Mouse (Mus musculus) frontal cortex, postnatal 14 days (tissue): Measurements from ENCODE around the gene Erc1.

ENCODE experiments used
- DNase-seq, 2 experiments: peaks; one replicate each; pipeline ENCODE4 v3.0.0; 2022; ENCODE audit warnings: low spot score in 2 of 2

The Erc1 gene

GRCm38 (mm10) chr6:119590872-119591271 lies 257.1 kb downstream of the Erc1 start:
- DNase-seq: no peak

- DNase-seq: no peak
Observed at GRCm38 (mm10) chr6:119587897-119588296, 260.1 kb downstream of the Erc1 start.

GRCm38 (mm10) chr6:119587454-119587853 lies 260.5 kb downstream of the Erc1 start:
- no peak for DNase-seq

- DNase-seq: no peak
Observed at GRCm38 (mm10) chr6:119585652-119586375, 262.2 kb downstream of the Erc1 start.

DNA sequence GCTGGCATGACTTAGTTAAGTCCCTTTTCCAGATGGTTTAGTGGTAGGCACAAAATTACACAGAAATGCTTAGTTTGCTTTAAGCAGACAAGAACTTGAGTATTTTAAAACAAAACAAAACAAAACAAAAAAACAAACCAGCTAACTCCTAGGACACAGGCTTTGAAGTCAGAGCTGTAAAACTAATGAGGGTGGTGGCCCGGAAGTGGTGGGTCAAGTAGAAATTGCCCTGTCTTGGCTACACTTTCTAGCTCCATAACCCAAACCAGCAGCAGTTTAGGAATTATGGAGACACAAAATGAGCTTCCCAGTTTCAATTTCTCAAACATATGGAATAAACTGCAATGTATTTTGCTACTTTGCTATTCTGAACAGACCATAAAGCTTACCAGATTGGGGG lies 263.9 kb downstream of the Erc1 start:
- DNase-seq: no peak

- DNase-seq: no peak
Observed at GRCm38 (mm10) chr6:119583165-119583564, 264.8 kb downstream of the Erc1 start.

GRCm38 (mm10) chr6:119576706-119577105 lies 271.3 kb downstream of the Erc1 start:
- no peak for DNase-seq

- DNase-seq: no peak
Observed at GRCm38 (mm10) chr6:119575331-119575730, 272.6 kb downstream of the Erc1 start.

- DNase-seq: no peak
Observed at GRCm38 (mm10) chr6:119572296-119572695, 275.7 kb downstream of the Erc1 start.

GRCm38 (mm10) chr6:119570797-119571196 lies 277.2 kb downstream of the Erc1 start:
- DNase-seq: no peak

DNA sequence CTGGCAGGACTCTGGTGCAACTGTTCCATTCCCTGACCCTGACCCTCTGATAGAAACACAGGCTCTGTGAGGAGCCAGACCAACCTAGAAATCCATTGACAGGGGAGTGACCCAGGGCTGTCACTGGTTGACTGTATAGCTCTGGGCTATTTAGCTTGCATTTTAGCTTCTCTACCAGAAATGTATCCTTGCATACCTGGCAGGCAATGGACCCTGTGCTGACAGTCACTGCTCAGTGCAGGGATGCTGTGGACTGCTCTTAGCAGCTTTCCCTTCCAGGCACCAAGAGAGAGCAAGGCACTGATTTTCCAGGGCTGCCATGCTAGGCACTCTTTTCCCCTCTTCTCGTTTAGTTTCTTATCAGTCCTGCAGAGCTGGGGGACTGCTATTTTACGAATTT lies 279.6 kb downstream of the Erc1 start:
- no peak for DNase-seq

- DNase-seq: no peak
Observed at GRCm38 (mm10) chr6:119565451-119566379, 282.3 kb downstream of the Erc1 start.

DNA sequence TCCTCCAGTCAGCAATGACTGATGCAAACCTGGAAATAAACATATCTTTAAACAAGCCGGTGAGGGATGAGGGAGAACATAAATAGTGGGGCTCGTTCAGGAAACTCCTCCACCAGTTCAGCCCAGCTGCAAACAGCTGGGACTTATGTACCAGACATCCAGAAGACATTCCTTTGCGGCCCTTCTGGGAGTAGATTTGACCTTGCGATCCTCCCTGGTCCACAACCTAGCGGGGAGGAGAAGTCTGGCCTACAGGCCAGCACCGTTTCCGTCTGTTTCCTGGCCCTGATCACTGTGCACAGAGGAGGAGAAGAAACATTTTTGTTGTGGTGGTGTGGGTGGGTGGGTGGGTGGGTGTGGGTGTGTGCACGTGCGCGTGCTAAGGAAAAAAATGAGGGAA lies 285.4 kb downstream of the Erc1 start:
- no peak for DNase-seq

GRCm38 (mm10) chr6:119558855-119559254 lies 289.1 kb downstream of the Erc1 start:
- DNase-seq: no peak

GRCm38 (mm10) chr6:119554439-119554838 lies 293.5 kb downstream of the Erc1 start:
- no peak for DNase-seq

GRCm38 (mm10) chr6:119544518-119544864 lies 303.5 kb downstream of the Erc1 start:
- DNase-seq: no peak

DNA sequence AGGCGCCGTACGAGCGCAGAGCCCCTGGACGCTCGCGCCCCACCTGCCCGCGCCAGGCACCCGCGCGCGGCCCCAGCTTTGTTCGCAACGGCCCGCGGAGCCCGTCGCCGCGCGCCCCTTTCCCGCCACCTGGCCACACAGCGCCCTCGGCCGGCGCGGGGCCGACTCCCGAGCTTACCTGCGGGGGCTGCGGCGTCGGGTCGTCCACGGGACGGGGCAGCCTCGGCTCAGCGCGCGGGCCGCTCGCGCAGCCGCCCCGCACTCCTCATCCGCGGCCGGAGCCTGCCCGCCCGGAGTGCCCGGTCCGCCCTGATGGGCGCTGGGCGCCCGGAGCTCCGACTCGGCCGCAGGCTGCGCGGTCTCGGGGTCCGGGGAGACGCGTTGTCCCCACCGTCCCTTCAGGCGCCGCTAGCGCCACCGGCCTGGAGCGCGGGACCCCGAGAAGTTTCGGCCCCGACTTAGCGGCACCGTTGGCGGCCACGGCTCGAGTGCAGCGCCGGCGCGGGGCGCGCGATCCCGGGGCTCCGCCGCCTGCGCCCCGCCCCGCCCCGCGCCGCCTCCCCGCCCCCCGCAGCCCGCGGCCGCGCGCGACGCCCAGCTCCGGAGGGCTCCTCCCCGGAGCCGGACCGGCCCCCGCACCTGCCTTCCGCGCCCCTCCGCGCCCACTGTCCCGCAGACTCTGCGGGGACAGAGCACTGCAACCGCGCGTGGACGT lies 304.0 kb downstream of the Erc1 start, which contains the start of gene Wnt5b:
TSS of gene Wnt5b (minus strand) at position 545 of the 715 bp plus-strand sequence.
- DNase-seq: no peak

DNA sequence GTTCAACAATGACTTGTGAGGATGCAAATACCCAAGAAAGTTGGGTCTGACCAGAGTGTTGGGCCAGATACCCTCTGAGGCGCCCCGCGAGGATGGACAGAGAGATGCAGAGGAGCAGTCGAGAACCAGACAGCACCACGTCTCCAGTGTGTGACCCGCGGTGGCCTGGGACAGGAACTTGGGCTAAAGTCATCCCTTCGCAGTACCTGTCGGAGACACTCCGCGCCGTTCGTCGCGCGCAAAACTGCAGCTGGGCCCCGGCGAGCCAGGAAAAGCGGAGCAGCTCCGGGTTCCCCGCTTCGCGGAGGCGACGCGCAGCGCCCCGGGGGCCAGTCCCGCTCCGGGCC lies 304.5 kb downstream of the Erc1 start:
- DNase-seq: no peak

- DNase-seq: no peak
Observed at GRCm38 (mm10) chr6:119535867-119536266, 312.1 kb downstream of the Erc1 start.

DNA sequence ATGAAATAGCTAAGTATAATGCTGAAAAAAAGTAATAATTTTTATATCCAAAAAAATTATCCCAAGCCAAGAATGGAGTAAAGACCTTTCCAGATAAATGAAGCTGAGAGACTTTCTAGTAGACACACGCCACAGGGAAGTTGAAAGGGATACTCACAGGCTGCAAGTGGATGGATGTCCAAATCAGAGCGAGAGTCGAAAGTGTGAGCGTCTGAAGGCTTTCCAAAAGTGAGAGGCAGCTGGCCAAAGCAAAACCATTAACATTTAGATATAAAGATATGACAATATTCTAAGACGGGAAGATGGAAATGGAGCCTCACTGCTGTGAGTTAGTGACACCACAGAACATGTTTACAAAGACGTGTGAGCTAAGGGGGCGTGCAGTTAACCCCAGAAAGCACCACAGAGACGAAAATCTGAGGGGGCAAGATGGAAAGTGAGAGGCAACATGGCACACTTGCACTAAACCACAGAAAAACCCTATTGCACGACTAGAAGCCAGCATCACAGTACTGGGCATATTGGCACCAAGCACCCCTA lies 314.7 kb downstream of the Erc1 start:
- no peak for DNase-seq

GRCm38 (mm10) chr6:119529659-119530058 lies 318.3 kb downstream of the Erc1 start:
- DNase-seq: no peak

GRCm38 (mm10) chr6:119526498-119526897 lies 321.5 kb downstream of the Erc1 start:
- no peak for DNase-seq
